Mouse (Mus musculus): Measurements from ENCODE around the gene Phf23. TPM values are rescaled to one million over a fixed set of nuclear protein-coding genes. Genes with fewer than 3 reads are reported as not detected.

Phf23 gene
- polyA plus RNA-seq, 1 experiment from 2014 or later = 96.5 TPM

GRCm38 (mm10) chr11:69992932-69993331 lies 2.6 kb upstream of the Phf23 start:
- Histone ChIP-seq H3K36me3 (peaks cover 41% of the 10 kb centered on the region), H3K9ac (replicated peaks) (0 out of 2 replicates have a peak overlapping the region, but pooled peaks have one; percentile 94), H3K4me2 (replicated peaks) (peak overlapping the region; percentile 80), H3K27me3 (no peaks in the 10 kb centered on the region), H3K4me1 (peaks cover 26% of the 10 kb centered on the region), H3K9me3 (no peaks in the 10 kb centered on the region), H3K4me3 (peak overlapping the region; percentile 81; the same call in 1 of the 2 replicates), H3K27ac (replicated peaks) (no peak overlapping the region)
- WGBS = 86% methylated on average over 3 of the region's 3 CpGs
- ATAC-seq (ENCODE audit: low FRiP score, low read depth) = no peak

- H3K27ac ChIP-seq (replicated peaks) = 0 out of 2 replicates have a peak overlapping the region, but pooled peaks have one; percentile 10
- 87% methylated on average over 11 of the region's 11 CpGs for whole genome bisulfite sequencing
- H3K36me3 ChIP-seq = peaks cover 41% of the 10 kb centered on the region
- H3K9me3 ChIP-seq = no peaks in the 10 kb centered on the region
- peak overlapping the region; percentile 95 for H3K4me3 ChIP-seq
- no peak for ATAC-seq (ENCODE audit: low FRiP score, low read depth)
- H3K9ac ChIP-seq (replicated peaks) = no peak overlapping the region
- H3K27me3 ChIP-seq = no peaks in the 10 kb centered on the region
- peak overlapping the region; percentile 60 for H3K4me2 ChIP-seq (replicated peaks)
- peaks cover 33% of the 10 kb centered on the region for H3K4me1 ChIP-seq
Observed at GRCm38 (mm10) chr11:69994401-69995090, 1.0 kb upstream of the Phf23 start.

DNA sequence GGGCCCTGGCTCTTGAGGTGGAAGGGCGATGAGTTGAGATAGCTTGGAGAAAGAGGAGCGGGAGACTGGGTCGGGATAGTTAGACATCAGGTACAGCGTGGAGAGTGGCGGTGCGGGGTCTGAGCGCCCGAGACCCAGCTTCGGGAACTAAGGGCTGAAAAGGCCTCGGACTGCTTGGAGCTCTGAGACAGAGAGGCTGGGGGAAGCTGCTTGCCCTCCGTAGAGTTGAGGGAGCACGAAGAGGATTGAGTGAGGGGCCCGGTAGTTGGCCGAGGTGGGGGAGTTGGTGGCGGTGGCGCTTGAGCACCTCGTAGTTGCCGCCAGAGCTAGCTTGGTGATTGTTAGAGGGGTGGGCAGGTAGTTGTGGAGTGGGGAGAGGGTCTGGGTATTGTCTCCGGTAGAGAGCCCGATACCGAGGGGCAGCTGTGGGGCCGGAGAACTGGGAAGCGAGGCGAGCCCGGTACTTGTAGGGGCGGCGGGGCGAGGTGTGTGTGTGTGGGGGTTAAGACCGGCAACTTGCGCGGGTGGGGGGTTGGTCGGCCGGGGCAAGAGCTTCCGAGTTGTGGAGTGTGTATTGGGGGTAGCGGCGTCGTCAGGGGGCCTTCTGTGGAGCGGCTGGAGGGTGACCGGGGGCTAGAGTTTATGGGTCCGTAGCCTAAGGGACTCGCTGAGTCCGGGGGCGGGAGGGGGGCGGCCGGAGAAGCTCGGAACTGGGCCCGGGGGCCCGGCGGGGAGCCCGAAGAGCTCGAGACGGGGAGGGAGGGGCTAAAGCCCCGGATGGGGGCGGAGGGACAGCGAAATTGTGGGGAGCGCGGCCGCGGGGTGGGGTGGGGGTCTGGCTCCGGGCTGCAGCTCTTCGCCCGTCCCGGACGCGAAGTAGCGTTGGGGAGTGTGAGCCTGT lies 834 bp downstream of the Phf23 start:
- H3K9me3 ChIP-seq = no peaks in the 10 kb centered on the region
- peak overlapping the region; percentile 95 for H3K4me3 ChIP-seq
- H3K27me3 ChIP-seq = no peaks in the 10 kb centered on the region
- H3K27ac ChIP-seq (replicated peaks) = peak overlapping the region; percentile 97
- no peak; the same call in 1 of the 2 replicates for ATAC-seq (ENCODE audit: low FRiP score, low read depth)
- 1% methylated on average over 61 of the region's 66 CpGs for WGBS
- peak overlapping the region; percentile 60 for H3K4me2 ChIP-seq (replicated peaks)
- H3K9ac ChIP-seq (replicated peaks) = peak overlapping the region; percentile 98
- H3K36me3 ChIP-seq = peaks cover 38% of the 10 kb centered on the region
- H3K4me1 ChIP-seq = peaks cover 34% of the 10 kb centered on the region

DNA sequence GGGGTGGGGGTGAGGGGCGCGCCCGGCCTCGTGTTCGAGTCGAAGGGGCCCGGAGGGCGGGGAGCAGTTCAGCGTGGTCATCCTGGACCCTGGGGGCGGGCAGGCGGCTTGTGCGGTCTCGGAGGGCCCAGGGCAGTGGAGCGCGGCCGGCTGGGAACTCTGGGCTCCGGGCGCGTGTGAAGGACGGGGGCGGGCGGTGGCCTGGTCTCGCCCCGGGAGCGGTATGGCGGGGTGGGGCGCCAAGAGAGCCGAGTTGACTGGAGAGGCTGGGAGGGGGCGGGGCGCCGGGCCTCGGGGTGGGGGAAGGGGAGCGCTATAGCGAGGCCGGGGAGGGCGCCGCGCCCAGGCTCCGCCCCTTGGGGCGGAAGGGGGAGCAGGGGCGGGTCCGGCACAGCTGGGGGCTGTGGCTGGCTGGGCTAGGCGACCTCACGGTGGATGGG lies 1.5 kb downstream of the Phf23 start:
- no peaks in the 10 kb centered on the region for H3K27me3 ChIP-seq
- peaks cover 38% of the 10 kb centered on the region for H3K36me3 ChIP-seq
- peak overlapping the region; percentile 98 for H3K9ac ChIP-seq (replicated peaks)
- 1% methylated on average over 18 of the region's 44 CpGs for WGBS
- ATAC-seq (ENCODE audit: low FRiP score, low read depth) = peak; percentile 36
- peak overlapping the region; percentile 97 for H3K27ac ChIP-seq (replicated peaks)
- H3K9me3 ChIP-seq = no peaks in the 10 kb centered on the region
- H3K4me2 ChIP-seq (replicated peaks) = peak overlapping the region; percentile 60
- H3K4me3 ChIP-seq = peak overlapping the region; percentile 95
- H3K4me1 ChIP-seq = peaks cover 40% of the 10 kb centered on the region

DNA sequence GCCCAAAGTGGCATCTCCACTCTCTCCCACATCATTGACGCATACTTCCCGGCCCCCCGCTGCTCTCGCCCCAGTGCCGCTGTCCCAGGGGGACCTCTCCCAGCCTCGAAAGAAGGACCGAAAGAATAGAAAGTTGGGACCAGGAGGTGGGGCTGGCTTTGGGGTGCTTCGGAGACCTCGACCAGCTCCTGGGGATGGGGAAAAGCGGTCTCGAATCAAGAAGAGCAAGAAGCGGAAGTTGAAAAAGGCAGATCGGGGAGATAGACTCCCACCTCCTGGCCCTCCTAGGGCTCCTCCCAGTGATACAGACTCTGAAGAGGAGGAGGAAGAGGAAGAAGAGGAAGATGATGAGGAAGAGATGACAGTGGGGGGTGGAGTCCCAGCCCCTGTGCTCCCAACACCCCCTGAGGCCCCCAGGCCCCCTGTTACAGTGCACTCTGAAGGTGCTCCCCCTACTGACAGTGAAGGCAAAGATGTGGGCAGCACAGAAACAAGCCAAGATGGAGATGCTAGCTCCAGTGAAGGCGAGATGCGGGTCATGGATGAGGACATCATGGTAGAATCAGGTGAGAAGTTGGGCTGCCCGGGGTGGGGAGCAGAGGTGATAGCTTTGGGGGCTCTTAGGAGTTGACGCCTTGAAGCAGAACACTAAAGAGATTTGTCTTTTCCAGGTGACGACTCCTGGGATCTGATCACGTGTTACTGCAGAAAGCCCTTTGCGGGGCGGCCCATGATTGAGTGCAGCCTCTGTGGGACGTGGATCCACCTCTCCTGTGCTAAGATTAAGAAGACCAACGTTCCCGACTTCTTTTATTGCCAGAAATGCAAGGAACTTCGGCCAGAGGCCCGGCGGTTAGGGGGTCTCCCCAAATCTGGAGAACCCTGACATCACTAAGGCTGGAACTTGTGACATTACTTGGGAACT lies 3.3 kb downstream of the Phf23 start:
- no peak overlapping the region; the same call in 1 of the 2 replicates for H3K27ac ChIP-seq (replicated peaks)
- H3K4me1 ChIP-seq = peaks cover 46% of the 10 kb centered on the region
- H3K9me3 ChIP-seq = no peaks in the 10 kb centered on the region
- no peak for ATAC-seq (ENCODE audit: low FRiP score, low read depth)
- no peaks in the 10 kb centered on the region for H3K27me3 ChIP-seq
- no peak overlapping the region for H3K4me3 ChIP-seq
- no peak overlapping the region for H3K9ac ChIP-seq (replicated peaks)
- 93% methylated on average over 27 of the region's 27 CpGs for WGBS
- no peak overlapping the region for H3K4me2 ChIP-seq (replicated peaks)
- peaks cover 32% of the 10 kb centered on the region for H3K36me3 ChIP-seq

- no peak for ATAC-seq (ENCODE audit: low FRiP score, low read depth)
- H3K4me3 ChIP-seq = 0 out of 2 replicates have a peak overlapping the region, but pooled peaks have one; percentile 79
- peaks cover 48% of the 10 kb centered on the region for H3K4me1 ChIP-seq
- no peaks in the 10 kb centered on the region for H3K27me3 ChIP-seq
- H3K9ac ChIP-seq (replicated peaks) = no peak overlapping the region
- H3K9me3 ChIP-seq = no peaks in the 10 kb centered on the region
- H3K27ac ChIP-seq (replicated peaks) = peak overlapping the region; percentile 96
- peaks cover 28% of the 10 kb centered on the region for H3K36me3 ChIP-seq
- 91% methylated on average over 8 of the region's 8 CpGs for WGBS
- H3K4me2 ChIP-seq (replicated peaks) = 0 out of 2 replicates have a peak overlapping the region, but pooled peaks have one; percentile 83
Observed at GRCm38 (mm10) chr11:69999666-70000065, 4.1 kb downstream of the Phf23 start.

DNA sequence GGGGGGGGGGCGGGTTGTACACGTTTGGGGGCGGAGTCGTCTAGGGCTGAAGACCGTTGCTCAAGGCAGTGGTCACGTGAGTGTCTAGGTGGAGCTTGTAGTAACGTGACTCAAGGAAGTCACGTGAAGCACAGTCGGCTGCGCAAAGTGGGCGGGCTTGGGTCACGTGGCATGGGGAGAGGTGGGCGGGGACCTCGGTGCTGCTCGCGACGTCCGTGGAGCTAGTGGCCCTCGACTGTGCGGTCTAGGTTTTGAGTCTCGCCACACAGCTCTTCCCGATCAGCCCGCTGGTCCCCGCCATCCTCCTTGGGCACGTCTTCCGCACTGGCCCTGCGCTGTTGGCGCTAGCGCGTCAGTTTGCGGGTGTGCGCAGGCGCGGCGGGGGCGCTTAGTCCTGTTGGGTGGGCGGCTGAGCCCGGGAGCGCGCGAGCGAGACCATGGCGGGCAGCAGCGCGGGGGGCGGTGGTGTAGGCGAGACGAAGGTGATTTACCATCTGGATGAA lies 4.9 kb downstream of the Phf23 start, which contains the start of gene Dvl2:
Gene Dvl2 (plus strand): TSS at position 200 of the 503 bp plus-strand sequence.
- H3K9ac ChIP-seq (replicated peaks) = peak within 1 kb of the TSS; percentile 82
- H3K4me2 ChIP-seq (replicated peaks) = peak within 1 kb of the TSS; percentile 83
- peak within 1 kb of the TSS; percentile 96 for H3K27ac ChIP-seq (replicated peaks)
- peak; percentile 61 for ATAC-seq (ENCODE audit: low FRiP score, low read depth)
- H3K9me3 ChIP-seq = no peaks in the 10 kb centered on the region
- WGBS = 1% methylated on average over 44 of the region's 48 CpGs
- peak within 1 kb of the TSS; percentile 79 for H3K4me3 ChIP-seq
- peaks cover 34% of the 10 kb centered on the region for H3K36me3 ChIP-seq
- H3K27me3 ChIP-seq = no peaks in the 10 kb centered on the region
- H3K4me1 ChIP-seq = peaks cover 48% of the 10 kb centered on the region

- Histone ChIP-seq H3K36me3 (peaks cover 41% of the 10 kb centered on the region), H3K9ac (replicated peaks) (peak overlapping the region; percentile 82), H3K27me3 (no peaks in the 10 kb centered on the region), H3K4me2 (replicated peaks) (peak overlapping the region; percentile 83), H3K27ac (replicated peaks) (peak overlapping the region; percentile 96), H3K4me3 (peak overlapping the region; percentile 79), H3K9me3 (no peaks in the 10 kb centered on the region), H3K4me1 (peaks cover 48% of the 10 kb centered on the region)
- WGBS = 15% methylated on average over 8 of the region's 8 CpGs
- ATAC-seq (ENCODE audit: low FRiP score, low read depth) = no peak
Observed at GRCm38 (mm10) chr11:70001159-70001558, 5.6 kb downstream of the Phf23 start.

- H3K27me3 ChIP-seq = no peaks in the 10 kb centered on the region
- peak overlapping the region; percentile 83 for H3K4me2 ChIP-seq (replicated peaks)
- peaks cover 48% of the 10 kb centered on the region for H3K36me3 ChIP-seq
- H3K9me3 ChIP-seq = no peaks in the 10 kb centered on the region
- H3K4me3 ChIP-seq = peak overlapping the region; percentile 79; the same call in 1 of the 2 replicates
- no peak overlapping the region for H3K27ac ChIP-seq (replicated peaks)
- peaks cover 48% of the 10 kb centered on the region for H3K4me1 ChIP-seq
- no peak for ATAC-seq (ENCODE audit: low FRiP score, low read depth)
- H3K9ac ChIP-seq (replicated peaks) = no peak overlapping the region
Observed at GRCm38 (mm10) chr11:70001865-70002264, 6.3 kb downstream of the Phf23 start.

DNA sequence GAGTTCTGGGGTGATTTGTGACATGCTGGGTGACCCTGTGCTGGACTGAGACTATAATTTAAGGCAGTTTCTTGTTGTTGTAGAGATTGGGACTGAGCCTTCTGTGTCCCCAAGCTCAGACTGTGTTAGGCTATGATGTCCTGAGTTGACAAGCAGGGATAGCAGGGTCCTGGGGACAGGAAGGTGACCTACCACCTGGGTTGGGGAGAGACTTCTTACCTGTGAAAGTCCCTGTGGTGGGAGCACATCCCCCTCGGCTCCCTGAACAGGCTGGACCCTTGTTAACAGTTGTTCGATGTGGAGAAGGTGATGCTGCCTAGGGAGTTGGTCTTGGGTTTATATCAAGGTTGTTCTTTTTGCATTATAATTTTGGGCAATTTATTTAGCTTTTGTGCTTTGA lies 6.9 kb downstream of the Phf23 start:
- peaks cover 45% of the 10 kb centered on the region for H3K4me1 ChIP-seq
- no peaks in the 10 kb centered on the region for H3K27me3 ChIP-seq
- 0 out of 2 replicates have a peak overlapping the region, but pooled peaks have one; percentile 11 for H3K9ac ChIP-seq (replicated peaks)
- H3K9me3 ChIP-seq = no peaks in the 10 kb centered on the region
- H3K4me2 ChIP-seq (replicated peaks) = peak overlapping the region; percentile 83
- peak overlapping the region; percentile 79; the same call in 1 of the 2 replicates for H3K4me3 ChIP-seq
- no peak for ATAC-seq (ENCODE audit: low FRiP score, low read depth)
- H3K27ac ChIP-seq (replicated peaks) = no peak overlapping the region
- peaks cover 54% of the 10 kb centered on the region for H3K36me3 ChIP-seq
- 96% methylated on average over 2 of the region's 2 CpGs for WGBS

- Histone ChIP-seq H3K27ac (replicated peaks) (no peak overlapping the region), H3K4me2 (replicated peaks) (no peak overlapping the region), H3K9me3 (no peaks in the 10 kb centered on the region), H3K36me3 (peaks cover 62% of the 10 kb centered on the region), H3K9ac (replicated peaks) (no peak overlapping the region), H3K27me3 (no peaks in the 10 kb centered on the region), H3K4me1 (peaks cover 29% of the 10 kb centered on the region), H3K4me3 (no peak overlapping the region)
- no peak for ATAC-seq (ENCODE audit: low FRiP score, low read depth)
- 53% methylated on average over 5 of the region's 5 CpGs for WGBS
Observed at GRCm38 (mm10) chr11:70005521-70005920, 9.9 kb downstream of the Phf23 start.

Measured in midbrain, embryonic 12.5 days (tissue).